Mouse (Mus musculus) retina, postnatal 7 days (tissue): ENCODE results near the gene Clec4a2.
"Not testable (repeated sequence)": the region's sequence is repeated elsewhere in the genome, so short reads cannot be mapped to it uniquely, and the experiment has no call there.

Source experiments
- DNase-seq: peaks from one replicate; pipeline ENCODE4 v3.0.0-alpha.2; 2012; ENCODE audit warnings: low read depth, low spot score

Clec4a2 gene

DNA sequence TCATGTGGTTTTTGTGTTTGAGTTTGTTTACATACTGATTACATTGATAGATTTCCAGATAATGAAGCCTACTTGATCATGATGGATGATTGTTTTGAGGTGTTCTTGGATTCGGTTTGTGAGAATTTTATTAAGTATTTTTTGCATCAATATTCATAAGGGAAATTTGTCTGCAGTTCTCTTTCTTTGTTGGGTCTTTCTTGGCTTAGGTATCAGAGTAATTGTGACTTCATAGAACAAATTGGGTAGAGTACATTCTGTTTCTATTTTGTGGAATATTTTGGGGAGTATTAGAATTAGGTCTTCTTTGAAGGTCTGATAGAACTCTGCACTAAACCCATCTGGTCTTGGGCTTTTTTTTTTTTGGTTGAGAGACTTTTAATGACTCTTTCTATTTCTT lies at the start of gene Clec4a2:
Gene Clec4a2, plus strand, starts transcription at position 301 of the 400 bp plus-strand sequence.
- DNase-seq = not testable (repeated sequence)

DNA sequence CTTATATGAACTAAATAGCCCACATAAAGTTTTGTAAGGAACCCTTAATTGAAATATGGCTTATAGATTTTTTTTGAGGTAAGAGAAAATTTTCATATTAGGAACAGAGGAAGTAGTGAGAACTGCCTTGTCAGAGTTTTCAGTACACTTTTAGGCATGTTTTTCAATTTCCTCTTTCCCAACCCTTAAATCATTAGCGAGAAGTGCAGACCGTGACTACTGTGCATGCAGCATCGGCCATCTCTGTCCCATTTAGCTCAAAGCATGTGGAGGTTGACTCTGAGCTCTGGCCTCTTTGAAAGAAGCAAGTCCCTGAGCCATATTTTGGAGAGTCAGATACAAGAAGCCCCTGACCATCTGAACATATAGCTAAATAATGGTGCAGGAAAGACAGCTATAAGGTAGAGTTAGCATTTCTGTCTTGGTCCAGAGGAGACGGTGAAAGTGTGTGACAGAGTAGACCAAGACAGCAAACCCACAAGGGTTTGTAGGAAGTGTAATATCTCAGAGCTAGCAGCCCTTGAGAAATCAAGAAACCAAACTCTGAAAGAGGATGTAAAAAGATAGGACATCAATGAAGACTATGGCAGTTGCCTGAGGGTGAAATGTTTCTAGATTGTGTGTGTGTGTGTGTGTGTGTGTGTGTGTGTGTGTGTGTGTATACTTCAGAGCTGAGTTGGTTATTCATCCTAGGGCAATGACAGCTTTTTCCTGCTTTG lies 10.9 kb upstream of the Clec4a2 start:
- DNase-seq = no peak

DNA sequence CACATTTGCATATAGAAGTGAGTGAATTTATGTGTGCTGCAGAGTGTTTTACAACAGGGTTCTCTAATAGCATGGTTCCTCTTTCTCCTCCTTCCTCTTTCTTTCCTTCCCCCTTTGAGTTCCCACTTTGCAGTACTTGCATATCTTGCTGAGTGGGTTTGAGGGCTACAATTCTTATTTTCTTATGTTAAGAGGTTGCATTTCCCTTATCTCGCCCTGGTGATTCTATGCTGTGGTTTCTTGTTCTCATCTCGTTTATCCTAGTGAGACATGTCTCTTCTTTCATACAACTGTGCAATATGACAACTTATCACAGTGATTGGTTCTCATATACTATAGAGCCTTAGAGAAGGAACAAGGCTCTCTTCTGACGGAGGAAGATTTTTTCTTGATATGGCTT lies 17.0 kb downstream of the Clec4a2 start:
- no peak for DNase-seq

- DNase-seq = no peak
Measured at GRCm38 (mm10) chr6:123127173-123127572, 20.9 kb downstream of the Clec4a2 start.

GRCm38 (mm10) chr6:123137766-123138526 lies 31.7 kb downstream of the Clec4a2 start:
- not testable (repeated sequence) for DNase-seq

DNA sequence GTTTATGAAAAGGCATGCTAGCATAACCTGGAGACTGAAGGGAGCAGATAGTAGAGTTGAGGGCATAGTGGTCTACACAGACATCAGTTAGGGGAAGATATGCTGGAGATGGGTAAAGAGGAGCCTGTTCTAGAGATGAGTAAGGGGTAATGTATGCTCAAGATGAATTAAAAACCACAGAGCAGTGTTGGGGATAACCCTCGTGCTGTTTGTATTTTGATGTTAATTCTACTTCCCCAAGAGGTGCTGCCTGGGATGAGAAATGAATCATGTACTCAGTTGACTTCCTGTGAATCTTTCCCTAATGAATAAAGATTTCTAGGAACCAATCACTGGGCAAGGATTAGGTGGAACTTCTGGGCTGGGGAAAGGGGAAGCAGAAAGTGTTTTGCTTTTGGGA lies 63.9 kb downstream of the Clec4a2 start:
- no peak for DNase-seq

GRCm38 (mm10) chr6:123171040-123171439 lies 64.8 kb downstream of the Clec4a2 start:
- no peak for DNase-seq

GRCm38 (mm10) chr6:123172593-123172992 lies 66.4 kb downstream of the Clec4a2 start, which contains the start of gene Clec4b2:
Clec4b2 (plus strand) TSS chr6:123172893.
- DNase-seq = no peak

- DNase-seq = no peak
Measured at GRCm38 (mm10) chr6:123175549-123175948, 69.3 kb downstream of the Clec4a2 start.

GRCm38 (mm10) chr6:123184862-123185261 lies 78.6 kb downstream of the Clec4a2 start:
- not testable (repeated sequence) for DNase-seq
